ENCODE assay signal across 8 mouse cellular contexts in genomic region chr11:58039027-58039426, GRCm38 (mm10). TPM values are rescaled to one million over a fixed set of nuclear protein-coding genes. Genes with fewer than 3 reads are reported as not detected.
DNase-seq lines count a peak whose midpoint lies in the region; ATAC-seq and TF ChIP-seq lines count a peak whose summit lies in the region.

No protein-coding gene starts in this region.

- WGBS in hindbrain, postnatal 0 days = 91% methylated on average over 1 of the region's 1 CpGs
- WGBS in hindbrain, embryonic 10.5 days = 83% methylated on average over 1 of the region's 1 CpGs

- CTCF ChIA-PET in Patski (lab: Charles Lee) = interaction anchor here (0.7 to 2.4 kb wide), 3 partner anchors 13 to 86 kb away, joined by 3 to 7 read pairs (median 4); no protein-coding TSS in a partner anchor

- H3K4me3 ChIP-seq in hindbrain, postnatal 0 days (ENCODE audit: low read length) = no peak overlapping the region
- no peak overlapping the region for H3K4me3 ChIP-seq in hindbrain, embryonic 10.5 days

- H3K36me3 ChIP-seq in hindbrain, postnatal 0 days (ENCODE audit: insufficient read depth, low read length) = peaks cover 10% of the 10 kb centered on the region; the same call in 1 of the 2 replicates
- H3K36me3 ChIP-seq in hindbrain, embryonic 10.5 days = peaks cover 29% of the 10 kb centered on the region

- in situ Hi-C loops in Patski (cut with MboI; ENCODE audit: low pct_unique_long_range_greater_than_20kb) = no loop called here

- no peaks in the 10 kb centered on the region for H3K27me3 ChIP-seq in hindbrain, postnatal 0 days (ENCODE audit: insufficient read depth, low read length)
- H3K27me3 ChIP-seq in hindbrain, embryonic 10.5 days (ENCODE audit: insufficient read depth, poor library complexity, severe bottlenecking) = no peaks in the 10 kb centered on the region
- H3K27me3 ChIP-seq in Patski = no peaks in the 10 kb centered on the region

- ATAC-seq in hindbrain, postnatal 0 days = 0 out of 2 replicates have a peak, but pooled peaks have one; percentile 35
- ATAC-seq in CD4-positive, CD25-positive, alpha-beta regulatory T cell, adult 4 months = peak; percentile 34
- ATAC-seq in Patski = no peak

- POLR2A ChIA-PET in Patski (lab: Charles Lee) = interaction anchor here (0.5 kb wide), 1 partner anchor 29 kb away, joined by 3 read pairs; no protein-coding TSS in a partner anchor

- H3K4me2 ChIP-seq in hindbrain, postnatal 0 days (ENCODE audit: low read depth, low read length) = no peak overlapping the region

- H3K9ac ChIP-seq in hindbrain, postnatal 0 days (replicated peaks; ENCODE audit: low read length) = no peak overlapping the region

- peak; percentile 59 for TF ChIP-seq CTCF in hindbrain, postnatal 0 days (IDR thresholded peaks at IDR 0.05; ENCODE audit: low read depth)
- peak; percentile 62 for TF ChIP-seq CTCF in Patski (IDR thresholded peaks at IDR 0.05)

- H3K9me3 ChIP-seq in hindbrain, postnatal 0 days (ENCODE audit: low read length) = no peaks in the 10 kb centered on the region
- no peaks in the 10 kb centered on the region for H3K9me3 ChIP-seq in hindbrain, embryonic 10.5 days

- H3K4me1 ChIP-seq in hindbrain, postnatal 0 days (ENCODE audit: insufficient read depth, low read length) = no peaks in the 10 kb centered on the region
- 0 out of 2 replicates have a peak, but pooled peaks cover 7% of the 10 kb centered on the region for H3K4me1 ChIP-seq in hindbrain, embryonic 10.5 days (replicated peaks)

- peak; percentile 62 for DNase-seq in hindbrain, postnatal 0 days (ENCODE audit: low spot score)
- DNase-seq in hindbrain, embryonic 10.5 days (ENCODE audit: low spot score) = no peak
- DNase-seq in Patski (ENCODE audit: low read depth, low spot score) = no peak
- DNase-seq in lung, adult 18-20 months = peak; percentile 20 to 24
- DNase-seq in layer of hippocampus, adult 8-10 months (ENCODE audit: low spot score in 2 of 2) = no peak
- DNase-seq in urinary bladder, adult 2 months (ENCODE audit: low spot score) = no peak
- DNase-seq in frontal cortex, postnatal 10 days (ENCODE audit: low spot score in 2 of 2) = no peak

- no peak overlapping the region for H3K27ac ChIP-seq in hindbrain, postnatal 0 days
- no peak overlapping the region for H3K27ac ChIP-seq in hindbrain, embryonic 10.5 days

RNA-seq across cellular contexts. Expression of gene Larp1, which starts 30.2 kb away (rescaled TPM):
- 41.0 and 42.9 TPM in 2 replicates for total RNA-seq in hindbrain, postnatal 0 days (2014; rRNA removed)
- polyA plus RNA-seq in hindbrain, postnatal 0 days (2015; fragmentation: Nextera tagmentation; extraction: Ambion mirVana) = 14.9 and 15.0 TPM in 2 replicates
- 14.0 and 15.6 TPM in 2 replicates for polyA plus RNA-seq in hindbrain, embryonic 10.5 days (2016; fragmentation: Nextera tagmentation; extraction: Ambion mirVana)
- 10 to 100 TPM; 27.0 to 36.1 TPM for polyA plus RNA-seq in CD4-positive, CD25-positive, alpha-beta regulatory T cell, adult 4 months (2017; shearing (Covaris generic))
- polyA plus RNA-seq in Patski (2021) = 71.9 TPM
- total RNA-seq in layer of hippocampus, adult 8-10 months (2022) = 10 to 100 TPM; 91.6 to 96.7 (median 94.3) TPM
- polyA plus RNA-seq in urinary bladder, adult 2 months (2012; rRNA removed) = 31.1 and 42.6 TPM in 2 replicates

RNA-seq across cellular contexts. Expression of gene Gm12248, which starts 53.9 kb away (rescaled TPM):
- not detected in 2 replicates for total RNA-seq in hindbrain, postnatal 0 days (2014; rRNA removed)
- not detected in 2 replicates for polyA plus RNA-seq in hindbrain, postnatal 0 days (2015; fragmentation: Nextera tagmentation; extraction: Ambion mirVana)
- polyA plus RNA-seq in hindbrain, embryonic 10.5 days (2016; fragmentation: Nextera tagmentation; extraction: Ambion mirVana) = 0.17 TPM in 1 of 2 replicates, not detected in the other
- under 1 TPM; 0.38 to 0.71 TPM for polyA plus RNA-seq in CD4-positive, CD25-positive, alpha-beta regulatory T cell, adult 4 months (2017; shearing (Covaris generic))
- polyA plus RNA-seq in Patski (2021) = not detected
- total RNA-seq in layer of hippocampus, adult 8-10 months (2022) = not detected
- polyA plus RNA-seq in urinary bladder, adult 2 months (2012; rRNA removed) = not detected in 2 replicates

Comparison
In these comparisons a context has a peak if more than half of its experiments do, and no peak if none do; other contexts are left out.
1. DNase-seq: peak in hindbrain, postnatal 0 days (single experiment) and lung, adult 18-20 months (2 of 2); none in hindbrain, embryonic 10.5 days (single experiment), Patski (single experiment), layer of hippocampus, adult 8-10 months (0 of 2), urinary bladder, adult 2 months (single experiment) and frontal cortex, postnatal 10 days (0 of 2).